ENCODE assay signal across 10 mouse cellular contexts in the genomic region with DNA sequence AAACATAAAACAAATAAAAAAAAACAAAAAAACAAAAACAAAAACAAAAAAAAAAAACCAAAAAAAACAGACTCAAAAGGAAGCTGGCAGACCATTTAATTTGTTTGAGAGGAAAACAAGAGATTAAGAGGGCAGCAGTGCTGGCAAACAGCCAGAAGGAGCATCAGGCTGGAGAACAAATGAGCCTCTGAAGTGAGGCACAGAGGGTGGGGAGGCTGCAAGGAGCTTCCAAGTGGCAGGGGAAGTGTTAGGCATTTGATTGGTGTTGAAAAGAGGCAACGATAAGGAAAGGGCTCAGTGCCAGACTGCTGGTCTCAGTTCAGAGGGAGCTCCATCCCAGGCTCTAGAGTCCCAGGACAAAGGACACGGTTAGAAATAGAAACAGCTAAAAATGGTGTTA. TPM values are rescaled to one million over a fixed set of nuclear protein-coding genes. Genes with fewer than 3 reads are reported as not detected.
DNase-seq lines count a peak whose midpoint lies in the region; ATAC-seq and TF ChIP-seq lines count a peak whose summit lies in the region.
"Had no signal": no experiment of that assay in that cellular context is flagged by ENCODE, and none has a peak within 500 bp of the region (broad histone marks: within the 10 kb centered on the region; RNA-seq: fewer than 3 reads in every experiment).

No protein-coding gene starts in this region.

- 33% methylated on average over 2 of the region's 2 CpGs for WGBS in embryonic facial prominence, embryonic 11.5 days
- 28% methylated on average over 2 of the region's 2 CpGs for WGBS in embryonic facial prominence, embryonic 10.5 days
- WGBS in heart, embryonic 14.5 days, result 0% methylated on average over 2 of the region's 2 CpGs
- 4% methylated on average over 2 of the region's 2 CpGs for WGBS in lung, postnatal 0 days

- peak; percentile 35 for DNase-seq in embryonic facial prominence, embryonic 11.5 days (ENCODE audit: low spot score)
- no peak for DNase-seq in embryonic facial prominence, embryonic 10.5 days (ENCODE audit: low spot score)
- peak; percentile 17 for DNase-seq in urinary bladder, postnatal 14 days (ENCODE audit: low spot score)
- no peak for DNase-seq in urinary bladder, adult 2 months (ENCODE audit: low spot score)
- DNase-seq in lung, postnatal 0 days (ENCODE audit: low spot score), result peak; percentile 75
- no peak for DNase-seq in gastrocnemius, postnatal 4 days (ENCODE audit: low spot score in 2 of 2)
- no peak for DNase-seq in thymus, postnatal 0 days (ENCODE audit: low spot score)
- DNase-seq: liver, embryonic 13.5 days had no signal

- no peak overlapping the region for H3K4me2 ChIP-seq in embryonic facial prominence, embryonic 11.5 days (ENCODE audit: low read depth, low read length)
- no peak overlapping the region for H3K4me2 ChIP-seq in heart, embryonic 14.5 days (ENCODE audit: low read length)
- H3K4me2 ChIP-seq in lung, postnatal 0 days (replicated peaks; ENCODE audit: low read depth, low read length), result no peak overlapping the region
- H3K4me2 ChIP-seq: embryonic facial prominence, embryonic 13.5 days; liver, embryonic 13.5 days had no signal

- no peak overlapping the region for H3K27ac ChIP-seq in embryonic facial prominence, embryonic 11.5 days (replicated peaks; ENCODE audit: low read depth, low read length)
- no peak overlapping the region for H3K27ac ChIP-seq in embryonic facial prominence, embryonic 10.5 days (replicated peaks)
- H3K27ac ChIP-seq in heart, embryonic 14.5 days (replicated peaks in 1 of 2; ENCODE audit: control insufficient read depth in 1 of 2, insufficient read depth in 1 of 2, low read depth in 2 of 2, low read length in 2 of 2), result no peak overlapping the region
- H3K27ac ChIP-seq in lung, postnatal 0 days (ENCODE audit: low read length), result no peak overlapping the region
- H3K27ac ChIP-seq: embryonic facial prominence, embryonic 13.5 days; liver, embryonic 13.5 days had no signal

- H3K9ac ChIP-seq in embryonic facial prominence, embryonic 11.5 days (replicated peaks; ENCODE audit: low read length), result no peak overlapping the region
- H3K9ac ChIP-seq in heart, embryonic 14.5 days (ENCODE audit: low read length), result no peak overlapping the region
- H3K9ac ChIP-seq in lung, postnatal 0 days (replicated peaks; ENCODE audit: low read depth), result no peak overlapping the region
- H3K9ac ChIP-seq: embryonic facial prominence, embryonic 13.5 days; liver, embryonic 13.5 days had no signal

- ATAC-seq in embryonic facial prominence, embryonic 11.5 days (replicated peaks; ENCODE audit: insufficient number of reproducible peaks, low FRiP score, low TSS enrichment, low read depth), result no peak
- peak; percentile 73 for ATAC-seq in heart, embryonic 14.5 days (ENCODE audit: insufficient number of reproducible peaks, insufficient read depth, low FRiP score, low read depth)
- ATAC-seq in lung, postnatal 0 days, result peak; percentile 61; the same call in 1 of the 2 replicates

- TF ChIP-seq CTCF in lung, postnatal 0 days (IDR thresholded peaks at IDR 0.05), result no peak

- no peaks in the 10 kb centered on the region for H3K9me3 ChIP-seq in embryonic facial prominence, embryonic 11.5 days (replicated peaks; ENCODE audit: control insufficient read depth, low read length)
- no peaks in the 10 kb centered on the region for H3K9me3 ChIP-seq in embryonic facial prominence, embryonic 10.5 days
- H3K9me3 ChIP-seq in heart, embryonic 14.5 days (ENCODE audit: control insufficient read depth, low read length), result no peaks in the 10 kb centered on the region
- no peaks in the 10 kb centered on the region for H3K9me3 ChIP-seq in lung, postnatal 0 days (ENCODE audit: low read length)
- H3K9me3 ChIP-seq: embryonic facial prominence, embryonic 13.5 days; liver, embryonic 13.5 days had no signal

- H3K27me3 ChIP-seq in embryonic facial prominence, embryonic 11.5 days (ENCODE audit: control insufficient read depth, insufficient read depth, low read length), result no peaks in the 10 kb centered on the region
- no peaks in the 10 kb centered on the region for H3K27me3 ChIP-seq in embryonic facial prominence, embryonic 10.5 days (replicated peaks; ENCODE audit: low read depth, poor library complexity, severe bottlenecking)
- no peaks in the 10 kb centered on the region for H3K27me3 ChIP-seq in heart, embryonic 14.5 days (ENCODE audit: control insufficient read depth, insufficient read depth, low read length)
- no peaks in the 10 kb centered on the region for H3K27me3 ChIP-seq in lung, postnatal 0 days (replicated peaks; ENCODE audit: insufficient read depth, low read length)
- H3K27me3 ChIP-seq: embryonic facial prominence, embryonic 13.5 days; liver, embryonic 13.5 days had no signal

- no peaks in the 10 kb centered on the region for H3K4me1 ChIP-seq in embryonic facial prominence, embryonic 11.5 days (ENCODE audit: control insufficient read depth, insufficient read depth, low read length)
- peaks cover 8% of the 10 kb centered on the region; the same call in 1 of the 2 replicates for H3K4me1 ChIP-seq in embryonic facial prominence, embryonic 10.5 days
- H3K4me1 ChIP-seq in heart, embryonic 14.5 days (ENCODE audit: control insufficient read depth in 2 of 2, insufficient read depth in 2 of 2, low read length in 2 of 2), result peaks cover 23 to 31% of the 10 kb centered on the region in 2 experiments
- H3K4me1 ChIP-seq in lung, postnatal 0 days (ENCODE audit: insufficient read depth, low read depth, low read length), result peaks cover 5% of the 10 kb centered on the region
- H3K4me1 ChIP-seq: embryonic facial prominence, embryonic 13.5 days had no signal

- TF ChIP-seq EP300 in lung, postnatal 0 days (IDR thresholded peaks at IDR 0.05), result no peak

- no peak overlapping the region for H3K4me3 ChIP-seq in embryonic facial prominence, embryonic 11.5 days (ENCODE audit: low read depth, low read length)
- no peak overlapping the region for H3K4me3 ChIP-seq in embryonic facial prominence, embryonic 10.5 days
- H3K4me3 ChIP-seq in heart, embryonic 14.5 days (ENCODE audit: control insufficient read depth in 1 of 2, insufficient read depth in 1 of 2, low read depth in 1 of 2, low read length in 2 of 2), result no peak overlapping the region
- no peak overlapping the region for H3K4me3 ChIP-seq in lung, postnatal 0 days (ENCODE audit: low read depth, low read length)
- H3K4me3 ChIP-seq: embryonic facial prominence, embryonic 13.5 days; liver, embryonic 13.5 days had no signal

- H3K36me3 ChIP-seq in embryonic facial prominence, embryonic 11.5 days (replicated peaks; ENCODE audit: control insufficient read depth, insufficient read depth, low read depth, low read length), result no peaks in the 10 kb centered on the region
- no peaks in the 10 kb centered on the region for H3K36me3 ChIP-seq in embryonic facial prominence, embryonic 10.5 days (replicated peaks)
- no peaks in the 10 kb centered on the region for H3K36me3 ChIP-seq in heart, embryonic 14.5 days (ENCODE audit: control insufficient read depth, insufficient read depth, low read length)
- H3K36me3 ChIP-seq in lung, postnatal 0 days (ENCODE audit: insufficient read depth, low read length), result no peaks in the 10 kb centered on the region
- H3K36me3 ChIP-seq: embryonic facial prominence, embryonic 13.5 days; liver, embryonic 13.5 days had no signal

RNA-seq across cellular contexts. Expression of gene Tex19.2, which starts 8.5 kb away (rescaled TPM):
- polyA plus RNA-seq in embryonic facial prominence, embryonic 11.5 days (2014; fragmentation: Nextera tagmentation; extraction: Ambion mirVana), result not detected in 2 replicates
- polyA plus RNA-seq in embryonic facial prominence, embryonic 10.5 days (2016; fragmentation: Nextera tagmentation; extraction: Ambion mirVana), result not detected in 2 replicates
- polyA plus RNA-seq in urinary bladder, adult 2 months (2012; rRNA removed), result 0.04 TPM in 1 of 2 replicates, not detected in the other
- polyA plus RNA-seq in heart, embryonic 14.5 days (2014; fragmentation: Nextera tagmentation; extraction: Ambion mirVana), result not detected in 2 replicates
- not detected in 2 replicates for polyA plus RNA-seq in lung, postnatal 0 days (2015; fragmentation: Nextera tagmentation; extraction: Ambion mirVana)
- total RNA-seq in gastrocnemius, postnatal 4 days (2021), result not detected
- polyA plus RNA-seq in thymus, postnatal 0 days (2015; fragmentation: Nextera tagmentation; extraction: Ambion mirVana), result 0.10 and 0.13 TPM in 2 replicates
- polyA plus RNA-seq: embryonic facial prominence, embryonic 13.5 days had no signal

RNA-seq across cellular contexts. Expression of gene Sectm1a, which starts 29.0 kb away (rescaled TPM):
- not detected in 2 replicates for polyA plus RNA-seq in embryonic facial prominence, embryonic 11.5 days (2014; fragmentation: Nextera tagmentation; extraction: Ambion mirVana)
- polyA plus RNA-seq in embryonic facial prominence, embryonic 10.5 days (2016; fragmentation: Nextera tagmentation; extraction: Ambion mirVana), result not detected in 2 replicates
- 0.28 and 0.53 TPM in 2 replicates for polyA plus RNA-seq in urinary bladder, adult 2 months (2012; rRNA removed)
- not detected in 2 replicates for polyA plus RNA-seq in heart, embryonic 14.5 days (2014; fragmentation: Nextera tagmentation; extraction: Ambion mirVana)
- 0.29 TPM in 2 replicates for polyA plus RNA-seq in lung, postnatal 0 days (2015; fragmentation: Nextera tagmentation; extraction: Ambion mirVana)
- not detected for total RNA-seq in gastrocnemius, postnatal 4 days (2021)
- polyA plus RNA-seq in thymus, postnatal 0 days (2015; fragmentation: Nextera tagmentation; extraction: Ambion mirVana), result 2.5 and 4.1 TPM in 2 replicates

RNA-seq across cellular contexts. Expression of gene Tex19.1, which starts 36.0 kb away (rescaled TPM):
- 0.24 TPM in 1 of 2 replicates, not detected in the other for polyA plus RNA-seq in embryonic facial prominence, embryonic 11.5 days (2014; fragmentation: Nextera tagmentation; extraction: Ambion mirVana)
- 0.11 TPM in 1 of 2 replicates, not detected in the other for polyA plus RNA-seq in embryonic facial prominence, embryonic 10.5 days (2016; fragmentation: Nextera tagmentation; extraction: Ambion mirVana)
- 0.06 TPM in 1 of 2 replicates, not detected in the other for polyA plus RNA-seq in urinary bladder, adult 2 months (2012; rRNA removed)
- not detected in 2 replicates for polyA plus RNA-seq in heart, embryonic 14.5 days (2014; fragmentation: Nextera tagmentation; extraction: Ambion mirVana)
- not detected in 2 replicates for polyA plus RNA-seq in lung, postnatal 0 days (2015; fragmentation: Nextera tagmentation; extraction: Ambion mirVana)
- under 1 TPM in 1 of 2 experiments, not detected in 1; 0.15 TPM for total RNA-seq in gastrocnemius, postnatal 4 days (2021)
- not detected in 2 replicates for polyA plus RNA-seq in thymus, postnatal 0 days (2015; fragmentation: Nextera tagmentation; extraction: Ambion mirVana)

RNA-seq across cellular contexts. Expression of gene Sectm1b, which starts 46.6 kb away (rescaled TPM):
- polyA plus RNA-seq in embryonic facial prominence, embryonic 11.5 days (2014; fragmentation: Nextera tagmentation; extraction: Ambion mirVana), result not detected in 2 replicates
- polyA plus RNA-seq in embryonic facial prominence, embryonic 10.5 days (2016; fragmentation: Nextera tagmentation; extraction: Ambion mirVana), result not detected in 2 replicates
- not detected in 2 replicates for polyA plus RNA-seq in urinary bladder, adult 2 months (2012; rRNA removed)
- polyA plus RNA-seq in heart, embryonic 14.5 days (2014; fragmentation: Nextera tagmentation; extraction: Ambion mirVana), result not detected in 2 replicates
- 0.24 and 0.31 TPM in 2 replicates for polyA plus RNA-seq in lung, postnatal 0 days (2015; fragmentation: Nextera tagmentation; extraction: Ambion mirVana)
- total RNA-seq in gastrocnemius, postnatal 4 days (2021), result not detected
- polyA plus RNA-seq in thymus, postnatal 0 days (2015; fragmentation: Nextera tagmentation; extraction: Ambion mirVana), result 0.27 and 0.53 TPM in 2 replicates

RNA-seq across cellular contexts. Expression of gene Uts2r, which starts 50.1 kb away (rescaled TPM):
- 0.17 TPM in 1 of 2 replicates, not detected in the other for polyA plus RNA-seq in embryonic facial prominence, embryonic 11.5 days (2014; fragmentation: Nextera tagmentation; extraction: Ambion mirVana)
- polyA plus RNA-seq in embryonic facial prominence, embryonic 10.5 days (2016; fragmentation: Nextera tagmentation; extraction: Ambion mirVana), result 0.09 TPM in 1 of 2 replicates, not detected in the other
- not detected in 2 replicates for polyA plus RNA-seq in urinary bladder, adult 2 months (2012; rRNA removed)
- polyA plus RNA-seq in heart, embryonic 14.5 days (2014; fragmentation: Nextera tagmentation; extraction: Ambion mirVana), result 0.15 TPM in 1 of 2 replicates, not detected in the other
- not detected in 2 replicates for polyA plus RNA-seq in lung, postnatal 0 days (2015; fragmentation: Nextera tagmentation; extraction: Ambion mirVana)
- 1 to 10 TPM; 3.6 to 5.1 TPM for total RNA-seq in gastrocnemius, postnatal 4 days (2021)
- polyA plus RNA-seq in thymus, postnatal 0 days (2015; fragmentation: Nextera tagmentation; extraction: Ambion mirVana), result 0.37 and 0.61 TPM in 2 replicates
- polyA plus RNA-seq: embryonic facial prominence, embryonic 13.5 days; liver, embryonic 13.5 days had no signal

Comparison
In these comparisons a context has a peak if more than half of its experiments do, and no peak if none do; other contexts are left out.
1. DNase-seq: peak in embryonic facial prominence, embryonic 11.5 days (single experiment), urinary bladder, postnatal 14 days (single experiment) and lung, postnatal 0 days (single experiment); none in embryonic facial prominence, embryonic 10.5 days (single experiment), urinary bladder, adult 2 months (single experiment), gastrocnemius, postnatal 4 days (0 of 2) and thymus, postnatal 0 days (single experiment).